Mouse (Mus musculus) hindbrain, postnatal 0 days (tissue): ENCODE measurements at regions not wholly inside any gene's neighbourhood (a gene's known extent, or its start where the extent isn't known, plus 50 kb on each side); places are given as distances from the start of the nearest gene placed in this dataset.

Experiments used
- ATAC-seq: fragments of 200-750 bp; cut with Nextera tagmentation; 2 replicates; pipeline ENCODE4 v1.8.0; 2017; ENCODE audit warnings: mild to moderate bottlenecking, moderate TSS enrichment, moderate library complexity
- DNase-seq: peaks from one replicate; pipeline ENCODE4 v3.0.0-alpha.2; 2015; ENCODE audit warnings: low spot score
- H3K27ac ChIP-seq: fragments of 300-500 bp; sonication (generic); 2 replicates; pipeline ENCODE4 v1.5.1; 2014; ENCODE audit warnings: mild to moderate bottlenecking
- H3K27me3 ChIP-seq: fragments of 300-500 bp; sonication (generic); 2 replicates; pipeline ENCODE4 v1.6.1; 2014; ENCODE audit warnings: low read length, mixed read lengths; ENCODE audit not compliant: insufficient read depth
- H3K36me3 ChIP-seq: fragments of 300-500 bp; sonication (generic); 2 replicates; pipeline ENCODE4 v1.6.1; 2014; ENCODE audit warnings: low read length, mixed read lengths; ENCODE audit not compliant: insufficient read depth
- H3K4me1 ChIP-seq: fragments of 300-500 bp; sonication (generic); 2 replicates; pipeline ENCODE4 v1.6.1; 2014; ENCODE audit warnings: antibody characterized with exemption, low read length, mixed read lengths; ENCODE audit not compliant: insufficient read depth
- H3K4me2 ChIP-seq: fragments of 300-500 bp; sonication (generic); 2 replicates; pipeline ENCODE4 v1.6.1; 2014; ENCODE audit warnings: low read depth, mild to moderate bottlenecking, low read length, moderate library complexity, mixed read lengths
- H3K4me3 ChIP-seq: fragments of 300-500 bp; sonication (generic); 2 replicates; pipeline ENCODE4 v1.5.1; 2014; ENCODE audit warnings: low read length
- H3K9ac ChIP-seq: fragments of 300-500 bp; sonication (generic); replicated peaks from 2 replicates; pipeline ENCODE4 v1.6.1; 2014; ENCODE audit warnings: mild to moderate bottlenecking, low read length, moderate library complexity, mixed read lengths
- H3K9me3 ChIP-seq: fragments of 300-500 bp; sonication (generic); 2 replicates; pipeline ENCODE4 v1.6.1; 2016; ENCODE audit warnings: low read length, mixed read lengths
- CTCF ChIP-seq: IDR thresholded peaks from 2 replicates; pipeline ENCODE4 v1.5.1; 2016; ENCODE audit warnings: antibody characterized with exemption, control low read depth, low read depth
- WGBS: fragments of 180-500 bp; shearing (Covaris S2); extraction: QIAGEN DNeasy Blood & Tissue Kit; methylation state at CpG from one replicate; pipeline ENCODE4 v1.1.7; 2014; 5-methylcytosine and 5-hydroxymethylcytosine counted together

DNA sequence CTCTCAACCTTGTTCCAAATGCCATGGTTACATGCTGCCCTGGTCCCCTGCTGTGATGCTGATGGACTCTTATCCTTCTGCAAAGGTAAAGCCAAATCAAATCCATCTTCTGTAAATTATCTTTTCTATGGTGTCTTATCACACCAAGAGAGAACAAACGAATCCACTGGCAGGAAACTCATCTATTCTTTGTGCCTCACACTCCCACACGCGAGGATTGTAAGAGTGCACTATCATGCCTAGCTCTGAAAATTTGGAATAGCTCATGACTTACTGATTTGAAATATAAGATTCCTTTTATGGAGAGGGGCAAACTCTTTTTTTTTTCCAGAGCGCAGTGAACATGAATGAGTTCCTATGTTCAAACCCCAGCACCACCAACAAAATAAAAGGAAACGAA is 249.6 kb downstream of the Triml1 start:
- Histone ChIP-seq H3K27ac (no peak overlapping the region), H3K9me3 (no peaks in the 10 kb centered on the region), H3K36me3 (no peaks in the 10 kb centered on the region), H3K9ac (no peak overlapping the region), H3K4me1 (no peaks in the 10 kb centered on the region), H3K4me3 (no peak overlapping the region), H3K27me3 (no peaks in the 10 kb centered on the region), H3K4me2 (no peak overlapping the region)
- no peak for TF ChIP-seq CTCF
- ATAC-seq (no peak), DNase-seq (no peak)
- WGBS, result 90% methylated on average over 5 of the region's 5 CpGs

DNA sequence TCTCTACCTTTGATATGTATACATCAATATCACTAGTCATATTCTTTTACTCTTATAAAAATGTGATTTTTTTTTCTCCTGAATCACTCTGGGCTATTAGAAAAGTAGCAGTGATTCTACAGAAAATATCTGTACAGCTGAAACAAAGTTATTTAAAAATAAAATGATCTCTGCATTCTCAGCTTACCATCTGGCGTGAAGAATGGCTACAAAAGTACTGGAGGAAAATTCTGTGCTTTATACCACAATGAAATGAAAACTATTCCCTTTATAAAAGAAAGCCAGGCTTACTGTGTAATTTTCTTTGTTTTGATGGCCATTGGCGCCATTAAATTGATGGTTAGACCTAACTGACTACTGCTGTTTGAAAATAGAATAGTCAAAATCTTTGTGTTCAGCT is 254.8 kb downstream of the Triml1 start:
- H3K4me3 ChIP-seq, result no peak overlapping the region
- WGBS, result 90% methylated on average over 2 of the region's 2 CpGs

DNA sequence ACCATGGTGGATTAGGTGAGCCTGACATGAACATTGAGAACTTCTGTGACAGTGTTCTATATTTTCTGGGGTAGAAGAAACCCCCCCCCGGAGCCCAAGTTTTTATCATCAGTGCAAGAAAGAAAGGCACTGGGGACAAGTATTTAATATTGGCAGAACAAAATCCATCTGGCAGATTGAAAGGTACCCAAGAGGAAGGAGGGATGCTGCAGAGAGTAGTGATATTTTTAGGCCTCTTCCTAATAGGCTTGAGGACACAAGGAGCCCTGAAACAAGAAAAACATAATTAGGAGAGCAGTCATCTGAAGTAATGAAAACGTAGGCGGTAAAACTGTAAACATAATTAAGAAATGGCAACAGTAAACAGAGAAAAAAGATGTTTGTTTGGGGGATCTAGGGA is 271.0 kb downstream of the Triml1 start:
- no peaks in the 10 kb centered on the region for H3K27me3 ChIP-seq
- H3K4me2 ChIP-seq, result no peak overlapping the region
- TF ChIP-seq CTCF, result no peak
- no peaks in the 10 kb centered on the region for H3K9me3 ChIP-seq
- no peak overlapping the region for H3K27ac ChIP-seq
- 71% methylated on average over 3 of the region's 3 CpGs for WGBS
- H3K36me3 ChIP-seq, result no peaks in the 10 kb centered on the region
- no peak for ATAC-seq
- peak; percentile 9 for DNase-seq
- H3K9ac ChIP-seq, result no peak overlapping the region
- H3K4me3 ChIP-seq, result no peak overlapping the region
- no peaks in the 10 kb centered on the region for H3K4me1 ChIP-seq

More for the DNA sequence above, 254.8 kb downstream of the Triml1 start:
- Histone ChIP-seq H3K4me2 (no peak overlapping the region), H3K4me1 (no peaks in the 10 kb centered on the region), H3K9me3 (no peaks in the 10 kb centered on the region), H3K27me3 (no peaks in the 10 kb centered on the region), H3K9ac (no peak overlapping the region), H3K36me3 (no peaks in the 10 kb centered on the region), H3K27ac (no peak overlapping the region)
- TF ChIP-seq CTCF, result no peak
- DNase-seq (no peak), ATAC-seq (no peak)
